Mouse (Mus musculus): ENCODE results near the gene Gm14819. TPM values are rescaled to one million over a fixed set of nuclear protein-coding genes. Genes with fewer than 3 reads are reported as not detected.
"Not testable (repeated sequence)": the region's sequence is repeated elsewhere in the genome, so short reads cannot be mapped to it uniquely, and the experiment has no call there.

The Gm14819 gene
- polyA plus RNA-seq (2012; rRNA removed) = not detected in 2 replicates

- H3K27ac ChIP-seq (ENCODE audit: insufficient read depth, low read length); DNase-seq (ENCODE audit: low read depth in 1 of 2, low spot score in 2 of 2); H3K36me3 ChIP-seq (ENCODE audit: control insufficient read depth, insufficient read depth, low read length); H3K4me3 ChIP-seq (ENCODE audit: extremely low read depth, insufficient read depth, insufficient read length); H3K27me3 ChIP-seq (ENCODE audit: control insufficient read depth, insufficient read depth, low read length); H3K4me1 ChIP-seq (ENCODE audit: control insufficient read depth, insufficient read depth, insufficient read length): not testable (repeated sequence)
- no CpG with 5 or more reads among the region's 6 CpGs for WGBS
Observed at GRCm38 (mm10) chrX:35403883-35404282, at the start of gene Gm14819. TSS of gene Gm14819 (plus strand) at chrX:35404183.
